Mouse (Mus musculus) layer of hippocampus, postnatal 14 days (tissue): ENCODE results near the gene Gm21863. TPM values are rescaled to one million over a fixed set of nuclear protein-coding genes. Genes with fewer than 3 reads are reported as not detected.
"Not testable (repeated sequence)": the region's sequence is repeated elsewhere in the genome, so short reads cannot be mapped to it uniquely, and the experiment has no call there.

ENCODE experiments used
- DNase-seq, 2 experiments: peaks; one replicate each; pipeline ENCODE4 v3.0.0; 2021 to 2022; ENCODE audit warnings: low spot score in 2 of 2, mixed read lengths in 1 of 2
- long read RNA-seq, 2 experiments: library from polyadenylated mRNA; stranded (forward); transcript quantifications; one replicate each; pipeline ENCODE4 v2.0.0; 2021
- total RNA-seq, 2 experiments: library from RNA; stranded (reverse); gene quantifications; 2 replicates each; pipeline ENCODE4 v1.2.3; 2021

The Gm21863 gene
- total RNA-seq = not detected
- long read RNA-seq, experiment 1 = 0 reads
- long read RNA-seq, experiment 2 = 0 reads

GRCm38 (mm10) chr12:19953869-19954555, at the start of gene Gm21863:
Gene Gm21863 (plus strand): TSS chr12:19954505.
- not testable (repeated sequence) for DNase-seq

GRCm38 (mm10) chr12:19928049-19928448, 26.3 kb upstream of the Gm21863 start:
- not testable (repeated sequence) for DNase-seq
